Mouse (Mus musculus) cerebellum, adult 2 months (tissue): ENCODE results near the gene 5530401A14Rik.

ENCODE experiments used
- CTCF ChIP-seq: fragments of 200-500 bp; IDR thresholded peaks from 2 replicates; pipeline ENCODE4 v1.5.1; 2011; ENCODE audit warnings: low read depth, mild to moderate bottlenecking, control low read depth, low read length, moderate library complexity, borderline replicate concordance; ENCODE audit not compliant: insufficient read depth
- POLR2A ChIP-seq: fragments of 200-500 bp; IDR thresholded peaks from 2 replicates; pipeline ENCODE4 v1.6.1; 2011; ENCODE audit warnings: low read length, control low read depth, borderline replicate concordance; ENCODE audit not compliant: insufficient read depth

- no peak for TF ChIP-seq POLR2A
- TF ChIP-seq CTCF: no peak
Measured at GRCm38 (mm10) chr11:81871506-81872213, 11.2 kb downstream of the 5530401A14Rik start.
